Mouse (Mus musculus): Measurements from ENCODE around the gene Isg20. TPM values are rescaled to one million over a fixed set of nuclear protein-coding genes. Genes with fewer than 3 reads are reported as not detected.

Isg20 gene
- polyA plus RNA-seq, 1 experiment = 12.5 TPM

DNA sequence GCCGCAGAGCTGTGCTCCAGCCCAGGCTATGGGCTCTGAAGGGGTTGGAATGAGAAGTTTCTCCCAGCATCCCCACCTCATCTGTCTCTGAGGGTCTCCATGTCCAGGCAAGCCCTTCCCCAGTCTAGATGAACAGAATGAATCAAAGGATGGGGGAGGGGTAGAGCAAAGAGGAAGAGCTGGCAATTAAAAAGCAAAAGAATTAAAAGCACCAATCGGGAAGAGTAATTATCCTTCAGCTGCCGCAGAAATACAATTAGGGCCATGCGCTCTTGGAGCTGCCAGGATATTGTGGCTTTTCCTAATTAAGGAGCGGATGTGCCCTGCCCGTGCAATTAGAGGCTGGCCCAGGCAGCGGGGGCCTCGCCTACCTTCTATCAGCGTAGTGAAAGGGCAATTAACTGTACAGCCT lies 25.8 kb upstream of the Isg20 start:
- Histone ChIP-seq H3K36me3 (ENCODE audit: control insufficient read depth, insufficient read depth, low read length) (no peaks in the 10 kb centered on the region), H3K4me1 (ENCODE audit: control insufficient read depth, insufficient read depth, low read length) (no peaks in the 10 kb centered on the region), H3K4me3 (ENCODE audit: insufficient read depth, low read depth, low read length) (no peak overlapping the region), H3K27ac (ENCODE audit: insufficient read depth, low read depth, low read length) (no peak overlapping the region), H3K27me3 (replicated peaks; ENCODE audit: control insufficient read depth, insufficient read depth, low read length) (peaks cover 3% of the 10 kb centered on the region)
- TF ChIP-seq CTCF (conservative IDR thresholded peaks at IDR 0.05; ENCODE audit: insufficient read depth, insufficient read length, low read depth, low read length) = no peak
- TF ChIP-seq POLR2A (IDR thresholded peaks at IDR 0.05; ENCODE audit: low read depth, low read length) = no peak
- 24% methylated on average over 9 of the region's 9 CpGs for WGBS
- DNase-seq = no peak

DNA sequence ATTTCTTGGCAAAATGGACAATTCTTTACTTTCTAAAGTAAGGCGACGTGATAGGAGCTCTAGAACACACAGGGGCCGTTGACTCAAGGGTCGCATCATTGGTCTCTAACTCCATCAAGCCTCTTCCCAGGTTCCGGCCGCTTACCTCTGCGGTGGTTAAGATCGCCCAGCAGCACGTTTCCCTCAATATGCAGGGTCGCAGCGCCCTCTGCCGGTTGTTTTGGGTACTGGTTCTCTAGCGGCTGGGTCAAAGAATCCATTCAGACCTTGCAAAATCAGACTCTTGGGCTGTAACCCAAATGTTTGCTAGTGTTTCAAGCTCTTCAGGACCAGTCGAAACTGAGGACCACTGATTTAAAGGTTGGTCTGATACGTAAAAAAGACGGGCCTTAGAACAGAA lies 22.6 kb upstream of the Isg20 start:
- Histone ChIP-seq H3K4me3 (ENCODE audit: insufficient read depth, low read depth, low read length) (no peak overlapping the region), H3K4me1 (ENCODE audit: control insufficient read depth, insufficient read depth, low read length) (peaks cover 4% of the 10 kb centered on the region; the same call in 1 of the 2 replicates), H3K36me3 (ENCODE audit: control insufficient read depth, insufficient read depth, low read length) (no peaks in the 10 kb centered on the region), H3K27me3 (replicated peaks; ENCODE audit: control insufficient read depth, insufficient read depth, low read length) (no peaks in the 10 kb centered on the region), H3K27ac (ENCODE audit: insufficient read depth, low read depth, low read length) (no peak overlapping the region)
- 3% methylated on average over 16 of the region's 16 CpGs for WGBS
- peak; percentile 79 for DNase-seq
- TF ChIP-seq POLR2A (IDR thresholded peaks at IDR 0.05; ENCODE audit: low read depth, low read length) = no peak
- TF ChIP-seq CTCF (conservative IDR thresholded peaks at IDR 0.05; ENCODE audit: insufficient read depth, insufficient read length, low read depth, low read length) = peak; percentile 92

DNA sequence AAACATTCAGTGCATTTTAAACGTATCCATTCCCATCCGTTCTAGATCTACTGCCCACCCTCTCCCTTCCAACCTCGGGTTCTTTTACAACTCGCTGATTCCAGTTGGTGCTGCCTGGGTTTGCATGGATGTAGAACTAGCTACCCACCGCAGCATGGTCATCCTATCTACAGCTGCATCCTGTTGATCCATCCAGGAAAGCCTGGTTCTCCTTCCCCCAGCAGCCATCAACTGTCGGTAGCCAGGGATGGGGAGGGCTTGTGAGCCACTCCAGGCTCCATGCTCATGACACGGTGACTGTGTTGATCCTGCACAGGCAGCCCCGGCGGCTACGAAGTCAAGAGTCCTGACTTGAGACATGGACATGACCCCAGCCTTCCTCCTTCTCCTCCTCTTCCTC lies 19.3 kb upstream of the Isg20 start:
- DNase-seq = no peak
- no peak overlapping the region for H3K27ac ChIP-seq (ENCODE audit: insufficient read depth, low read depth, low read length)
- no peaks in the 10 kb centered on the region for H3K36me3 ChIP-seq (ENCODE audit: control insufficient read depth, insufficient read depth, low read length)
- peaks cover 12% of the 10 kb centered on the region; the same call in 1 of the 2 replicates for H3K4me1 ChIP-seq (ENCODE audit: control insufficient read depth, insufficient read depth, low read length)
- 77% methylated on average over 10 of the region's 10 CpGs for whole genome bisulfite sequencing
- no peaks in the 10 kb centered on the region for H3K27me3 ChIP-seq (replicated peaks; ENCODE audit: control insufficient read depth, insufficient read depth, low read length)
- TF ChIP-seq POLR2A (IDR thresholded peaks at IDR 0.05; ENCODE audit: low read depth, low read length) = no peak
- TF ChIP-seq CTCF (conservative IDR thresholded peaks at IDR 0.05; ENCODE audit: insufficient read depth, insufficient read length, low read depth, low read length) = no peak
- no peak overlapping the region for H3K4me3 ChIP-seq (ENCODE audit: insufficient read depth, low read depth, low read length)

DNA sequence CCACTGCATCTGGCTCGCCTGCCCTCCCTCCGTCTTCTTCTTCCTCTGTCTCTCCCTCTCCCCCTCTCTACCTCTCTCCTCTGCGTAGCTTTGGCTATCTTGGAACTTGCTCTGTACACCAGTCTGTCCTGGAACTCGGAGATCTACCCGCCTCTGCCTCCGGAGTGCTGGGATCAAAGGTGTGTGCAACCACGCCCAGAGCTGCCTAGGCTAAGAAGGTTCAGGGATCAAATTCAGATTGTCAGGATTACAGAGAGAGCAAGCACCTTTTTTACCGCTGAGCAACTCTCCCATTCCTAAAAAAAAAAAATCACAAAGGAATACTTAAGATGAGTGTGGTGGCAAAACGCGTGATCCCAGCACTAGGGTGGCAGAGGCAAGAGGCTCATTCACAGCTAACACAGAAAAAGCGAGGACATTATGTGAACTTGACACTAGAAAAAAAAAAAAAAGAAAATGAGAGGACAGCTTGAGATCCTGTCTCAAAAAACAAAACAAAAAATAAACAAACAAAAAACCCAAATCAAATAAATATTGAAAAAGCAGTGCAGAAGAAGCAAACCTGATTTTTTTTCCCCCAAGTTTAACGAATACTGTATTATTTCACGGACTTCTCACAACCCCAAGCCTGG lies 18.1 kb upstream of the Isg20 start:
- H3K27me3 ChIP-seq (replicated peaks; ENCODE audit: control insufficient read depth, insufficient read depth, low read length) = no peaks in the 10 kb centered on the region
- WGBS = 38% methylated on average over 13 of the region's 13 CpGs
- TF ChIP-seq CTCF (conservative IDR thresholded peaks at IDR 0.05; ENCODE audit: insufficient read depth, insufficient read length, low read depth, low read length) = no peak
- no peak for TF ChIP-seq POLR2A (IDR thresholded peaks at IDR 0.05; ENCODE audit: low read depth, low read length)
- peak overlapping the region; percentile 40 for H3K4me3 ChIP-seq (ENCODE audit: insufficient read depth, low read depth, low read length)
- peaks cover 12% of the 10 kb centered on the region; the same call in 1 of the 2 replicates for H3K4me1 ChIP-seq (ENCODE audit: control insufficient read depth, insufficient read depth, low read length)
- peak; percentile 16 for DNase-seq
- H3K36me3 ChIP-seq (ENCODE audit: control insufficient read depth, insufficient read depth, low read length) = no peaks in the 10 kb centered on the region
- H3K27ac ChIP-seq (ENCODE audit: insufficient read depth, low read depth, low read length) = 0 out of 2 replicates have a peak overlapping the region, but pooled peaks have one; percentile 12

DNA sequence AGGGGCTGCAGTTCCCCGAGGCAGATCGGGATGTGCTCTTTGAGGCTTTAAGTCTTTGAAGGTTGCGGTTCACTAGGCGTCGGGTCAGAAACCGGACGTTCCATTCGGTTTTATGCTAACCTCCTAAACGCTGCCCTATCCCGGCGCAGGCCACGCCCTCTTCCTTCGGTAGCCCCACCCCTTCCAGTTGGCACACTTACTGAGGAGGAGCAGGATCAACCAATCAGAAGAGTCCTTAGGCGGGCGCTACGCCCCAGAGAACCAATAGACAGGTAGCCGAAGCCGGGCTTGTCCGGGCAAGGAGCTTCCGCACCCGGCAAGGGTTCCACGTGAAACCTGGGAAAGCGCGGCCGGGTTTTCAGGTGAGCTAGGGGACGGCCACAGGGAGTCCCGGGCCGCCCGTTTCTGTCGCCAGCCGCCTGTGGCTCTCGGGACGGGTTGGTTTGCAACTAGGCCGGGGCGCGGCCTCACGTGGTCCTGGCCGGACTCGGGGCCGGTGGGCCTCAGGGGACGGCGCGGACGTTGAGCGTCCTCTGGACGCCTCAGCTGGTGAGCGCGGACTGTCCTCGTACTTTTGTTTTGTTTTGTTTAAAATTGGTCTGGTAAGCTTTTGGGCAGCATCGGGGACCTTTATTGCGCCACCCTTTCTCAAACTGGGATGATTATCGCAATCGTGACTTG lies 17.4 kb upstream of the Isg20 start, which contains the start of gene Aen:
TSS of gene Aen (plus strand) at position 202 of the 681 bp plus-strand sequence.
- H3K36me3 ChIP-seq (ENCODE audit: control insufficient read depth, insufficient read depth, low read length) = no peaks in the 10 kb centered on the region
- WGBS = under 1% methylated on average over 53 of the region's 53 CpGs
- 0 out of 2 replicates have a peak within 1 kb of the TSS, but pooled peaks have one; percentile 24 for H3K27ac ChIP-seq (ENCODE audit: insufficient read depth, low read depth, low read length)
- H3K4me3 ChIP-seq (ENCODE audit: insufficient read depth, low read depth, low read length) = peak within 1 kb of the TSS; percentile 85
- peak; percentile 100 for DNase-seq
- H3K27me3 ChIP-seq (replicated peaks; ENCODE audit: control insufficient read depth, insufficient read depth, low read length) = no peaks in the 10 kb centered on the region
- TF ChIP-seq CTCF (conservative IDR thresholded peaks at IDR 0.05; ENCODE audit: insufficient read depth, insufficient read length, low read depth, low read length) (no peak), POLR2A (IDR thresholded peaks at IDR 0.05; ENCODE audit: low read depth, low read length) (peak; percentile 18)
- H3K4me1 ChIP-seq (ENCODE audit: control insufficient read depth, insufficient read depth, low read length) = peaks cover 12% of the 10 kb centered on the region; the same call in 1 of the 2 replicates

DNA sequence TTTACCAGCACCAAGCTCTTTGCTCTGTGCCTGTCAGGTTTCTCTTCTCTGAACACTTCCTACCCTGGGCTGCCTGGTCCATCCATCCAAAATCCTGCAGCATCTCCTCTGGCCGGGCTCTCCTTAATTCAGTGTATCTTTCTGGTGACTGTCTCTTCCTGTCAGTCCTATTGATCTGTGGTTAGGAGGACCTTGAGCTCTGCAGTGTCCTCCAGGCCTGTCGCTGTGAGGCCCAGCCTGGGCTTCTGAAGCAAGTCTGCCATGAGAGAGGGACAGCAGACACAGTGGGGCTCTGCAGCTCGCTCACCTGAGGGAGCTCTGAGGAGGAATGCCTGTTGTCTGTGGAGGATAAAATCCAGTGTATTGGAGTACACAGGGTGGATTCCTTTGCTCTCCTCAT lies 15.7 kb upstream of the Isg20 start:
- TF ChIP-seq POLR2A (IDR thresholded peaks at IDR 0.05; ENCODE audit: low read depth, low read length) = no peak
- no peak for TF ChIP-seq CTCF (conservative IDR thresholded peaks at IDR 0.05; ENCODE audit: insufficient read depth, insufficient read length, low read depth, low read length)
- Histone ChIP-seq H3K36me3 (ENCODE audit: control insufficient read depth, insufficient read depth, low read length) (peaks cover under 1% of the 10 kb centered on the region; the same call in 1 of the 2 replicates), H3K27me3 (replicated peaks; ENCODE audit: control insufficient read depth, insufficient read depth, low read length) (no peaks in the 10 kb centered on the region), H3K4me3 (ENCODE audit: insufficient read depth, low read depth, low read length) (no peak overlapping the region), H3K27ac (ENCODE audit: insufficient read depth, low read depth, low read length) (no peak overlapping the region), H3K4me1 (ENCODE audit: control insufficient read depth, insufficient read depth, low read length) (peaks cover 12% of the 10 kb centered on the region; the same call in 1 of the 2 replicates)
- 92% methylated on average over 3 of the region's 3 CpGs for WGBS
- no peak for DNase-seq

All from kidney, adult 2 months (tissue).